Mouse (Mus musculus): ENCODE measurements around the gene Neu3. TPM values are rescaled to one million over a fixed set of nuclear protein-coding genes. Genes with fewer than 3 reads are reported as not detected.

Gene Neu3
- total and polyA plus RNA-seq, 3 experiments = 3.1 to 3.5 TPM; not detected in 1

- TF ChIP-seq SIN3A (IDR thresholded peaks at IDR 0.05; ENCODE audit: low read length) (no peak), SMC3 (IDR thresholded peaks at IDR 0.05; ENCODE audit: low read depth, low read length) (no peak), MAFK (IDR thresholded peaks at IDR 0.05; ENCODE audit: borderline replicate concordance, low read depth, low read length) (no peak), ZC3H11A (IDR thresholded peaks at IDR 0.05; ENCODE audit: low read depth, low read length) (no peak), ELF1 (IDR thresholded peaks at IDR 0.05; ENCODE audit: low read depth, low read length) (no peak), RCOR1 (IDR thresholded peaks at IDR 0.05; ENCODE audit: low read depth, low read length) (no peak), TBP (IDR thresholded peaks at IDR 0.05; ENCODE audit: low read depth, low read length) (no peak), MXI1 (IDR thresholded peaks at IDR 0.05; ENCODE audit: low read depth, low read length) (no peak), ZMIZ1 (IDR thresholded peaks at IDR 0.05; ENCODE audit: low read depth, low read length) (no peak), TAL1 (IDR thresholded peaks at IDR 0.05; ENCODE audit: low read length) (no peak), POLR2AphosphoS5 (IDR thresholded peaks at IDR 0.05; ENCODE audit: borderline replicate concordance, low read depth, low read length) (no peak), USF2 (IDR thresholded peaks at IDR 0.05; ENCODE audit: borderline replicate concordance in 1 of 2, insufficient read depth in 1 of 2, low read depth in 1 of 2, low read length in 2 of 2) (no peak), USF1 (IDR thresholded peaks at IDR 0.05; ENCODE audit: low read depth, low read length) (no peak), HCFC1 (IDR thresholded peaks at IDR 0.05; ENCODE audit: low read depth, low read length) (no peak), CHD1 (IDR thresholded peaks at IDR 0.05; ENCODE audit: low read depth, low read length) (no peak), MEF2A (IDR thresholded peaks at IDR 0.05; ENCODE audit: extremely low read depth, insufficient replicate concordance, low read depth, low read length, poor library complexity, severe bottlenecking) (no peak), NRF1 (IDR thresholded peaks at IDR 0.05; ENCODE audit: insufficient read depth, low read depth, low read length, poor library complexity, severe bottlenecking) (no peak)
- no peak for DNase-seq (ENCODE audit: low read depth, low spot score)
- Histone ChIP-seq H3K4me3 (ENCODE audit: control insufficient read depth in 1 of 2, insufficient read depth in 1 of 2, low read depth in 2 of 2, low read length in 2 of 2) (no peak overlapping the region), H3K27ac (ENCODE audit: control insufficient read depth, low read depth, low read length) (no peak overlapping the region), H3K36me3 (ENCODE audit: control insufficient read depth in 1 of 2, insufficient read depth in 2 of 2, low read length in 2 of 2) (no peaks in the 10 kb centered on the region), H3K4me1 (ENCODE audit: control insufficient read depth in 1 of 2, insufficient read depth in 2 of 2, low read length in 2 of 2) (no peaks in the 10 kb centered on the region), H3K9me3 (replicated peaks; ENCODE audit: insufficient read depth, low read length) (no peaks in the 10 kb centered on the region), H3K9ac (ENCODE audit: control insufficient read depth, low read depth, low read length, poor library complexity, severe bottlenecking) (no peak overlapping the region), H3K79me2 (ENCODE audit: control insufficient read depth, insufficient read depth, low read length, poor library complexity) (no peaks in the 10 kb centered on the region), H3K27me3 (ENCODE audit: control insufficient read depth in 1 of 2, insufficient read depth in 2 of 2, low read length in 2 of 2) (peaks cover 2 to 17% of the 10 kb centered on the region in 2 experiments)
Observed at GRCm38 (mm10) chr7:99787935-99788334, 40.3 kb downstream of the Neu3 start.

DNA sequence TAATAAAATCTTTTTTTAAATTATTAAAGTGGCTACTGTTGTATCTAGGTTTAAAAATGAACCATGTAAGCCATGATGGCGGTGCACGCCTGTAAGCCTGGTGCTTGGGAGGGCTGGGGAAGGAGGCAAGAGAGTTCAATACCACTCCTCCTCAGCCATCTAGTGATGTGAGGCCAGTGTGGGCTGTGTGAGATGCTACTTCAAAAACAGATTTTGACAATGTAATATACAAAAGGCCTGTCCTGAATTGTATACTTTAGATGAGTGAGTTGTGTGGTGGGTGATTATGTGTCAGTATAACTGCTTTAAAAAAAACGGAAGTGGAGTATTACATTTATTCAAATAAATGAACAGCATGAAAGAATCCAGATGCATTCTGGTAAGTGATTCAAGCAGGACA is 41.4 kb downstream of the Neu3 start:
- H3K4me1 ChIP-seq (ENCODE audit: control insufficient read depth in 1 of 2, insufficient read depth in 2 of 2, low read length in 2 of 2) = no peaks in the 10 kb centered on the region
- H3K36me3 ChIP-seq (ENCODE audit: control insufficient read depth in 1 of 2, insufficient read depth in 2 of 2, low read length in 2 of 2) = no peaks in the 10 kb centered on the region
- no peak for TF ChIP-seq USF2 (IDR thresholded peaks at IDR 0.05; ENCODE audit: borderline replicate concordance in 1 of 2, insufficient read depth in 1 of 2, low read depth in 1 of 2, low read length in 2 of 2)
- TF ChIP-seq POLR2AphosphoS2 (IDR thresholded peaks at IDR 0.05; ENCODE audit: low read length) = no peak
- no peak for TF ChIP-seq TCF12 (IDR thresholded peaks at IDR 0.05; ENCODE audit: low read depth, low read length)
- no peak for TF ChIP-seq GATA1 (IDR thresholded peaks at IDR 0.05; ENCODE audit: low read depth, low read length)
- no peak for TF ChIP-seq RAD21 (IDR thresholded peaks at IDR 0.05; ENCODE audit: low read depth, low read length)
- TF ChIP-seq UBTF (IDR thresholded peaks at IDR 0.05; ENCODE audit: borderline replicate concordance, insufficient read depth, low read depth, low read length) = no peak
- TF ChIP-seq MAZ (IDR thresholded peaks at IDR 0.05; ENCODE audit: low read depth, low read length) = no peak
- TF ChIP-seq MEF2A (IDR thresholded peaks at IDR 0.05; ENCODE audit: extremely low read depth, insufficient replicate concordance, low read depth, low read length, poor library complexity, severe bottlenecking) = no peak
- TF ChIP-seq RCOR1 (IDR thresholded peaks at IDR 0.05; ENCODE audit: low read depth, low read length) = no peak
- TF ChIP-seq GABPA (IDR thresholded peaks at IDR 0.05; ENCODE audit: low read depth, low read length) = no peak
- TF ChIP-seq NRF1 (IDR thresholded peaks at IDR 0.05; ENCODE audit: insufficient read depth, low read depth, low read length, poor library complexity, severe bottlenecking) = no peak
- no peak for TF ChIP-seq KAT2A (conservative IDR thresholded peaks at IDR 0.05; ENCODE audit: low read depth, low read length)
- TF ChIP-seq ZMIZ1 (IDR thresholded peaks at IDR 0.05; ENCODE audit: low read depth, low read length) = no peak
- peaks cover 2 to 16% of the 10 kb centered on the region in 2 experiments for H3K27me3 ChIP-seq (ENCODE audit: control insufficient read depth in 1 of 2, insufficient read depth in 2 of 2, low read length in 2 of 2)
- H3K9ac ChIP-seq (ENCODE audit: control insufficient read depth, low read depth, low read length, poor library complexity, severe bottlenecking) = no peak overlapping the region
- no peaks in the 10 kb centered on the region for H3K79me2 ChIP-seq (ENCODE audit: control insufficient read depth, insufficient read depth, low read length, poor library complexity)
- H3K27ac ChIP-seq (ENCODE audit: control insufficient read depth, low read depth, low read length) = no peak overlapping the region
- no peaks in the 10 kb centered on the region for H3K9me3 ChIP-seq (replicated peaks; ENCODE audit: insufficient read depth, low read length)
- H3K4me3 ChIP-seq (ENCODE audit: control insufficient read depth in 1 of 2, insufficient read depth in 1 of 2, low read depth in 2 of 2, low read length in 2 of 2) = no peak overlapping the region
- no peak for DNase-seq (ENCODE audit: low read depth, low spot score)
